Mouse (Mus musculus) kidney, adult 2 months (tissue): Measurements from ENCODE around the gene Nav2.

Experiments used
- CTCF ChIP-seq: fragments of 200-500 bp; conservative IDR thresholded peaks from 2 replicates; pipeline ENCODE4 v1.5.1; 2011; ENCODE audit warnings: low read depth, mild to moderate bottlenecking, control low read depth, low read length, moderate library complexity, mixed read lengths; ENCODE audit not compliant: insufficient read depth, insufficient read length
- POLR2A ChIP-seq: fragments of 200-500 bp; IDR thresholded peaks from one replicate; pipeline ENCODE4 v1.6.1; 2011; ENCODE audit warnings: low read depth, low read length, control low read depth

DNA sequence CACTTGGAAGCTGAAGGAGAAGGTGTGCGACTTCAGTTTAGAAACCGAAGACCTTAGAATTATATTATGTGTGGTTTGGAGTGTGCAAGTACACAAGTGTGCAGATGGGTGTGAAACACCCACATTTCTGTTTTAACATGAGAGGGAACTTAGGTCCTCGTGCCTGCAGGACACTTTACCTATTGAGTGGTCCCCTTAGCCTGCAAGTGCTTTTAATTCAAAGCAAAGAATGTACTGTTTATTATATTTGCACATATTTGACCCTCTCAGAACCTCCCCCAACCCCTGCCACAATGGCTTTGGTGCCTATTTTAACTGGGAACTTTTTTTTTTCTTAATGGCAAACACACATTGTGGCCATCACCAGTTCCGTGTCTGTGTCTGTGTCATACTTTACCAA, 334.6 kb downstream of the Nav2 start:
- TF ChIP-seq CTCF (no peak), POLR2A (no peak)
